Mouse (Mus musculus) MN1 (cell line): ENCODE data around the gene Actr1a.

ENCODE experiments used
- DNase-seq: peaks from one replicate; pipeline ENCODE4 v3.0.0-alpha.2; 2016; ENCODE audit warnings: low spot score

Gene Actr1a

GRCm38 (mm10) chr19:46350168-46350932, 45.2 kb downstream of the Actr1a start, which contains the start of gene 2310034G01Rik:
2310034G01Rik (minus strand) TSS chr19:46350302.
- DNase-seq, result no peak

- DNase-seq, result no peak
These were observed 46.0 kb downstream of the Actr1a start for GRCm38 (mm10) chr19:46349550-46349949.

- DNase-seq, result peak; percentile 84
These were observed 46.6 kb downstream of the Actr1a start for GRCm38 (mm10) chr19:46348761-46349458.

GRCm38 (mm10) chr19:46347936-46348668, 47.4 kb downstream of the Actr1a start:
- DNase-seq, result peak; percentile 63

GRCm38 (mm10) chr19:46347146-46347545, 48.4 kb downstream of the Actr1a start:
- DNase-seq, result no peak

- no peak for DNase-seq
These were observed 50.7 kb downstream of the Actr1a start for GRCm38 (mm10) chr19:46344710-46345419.

- DNase-seq, result peak; percentile 46
These were observed 56.1 kb downstream of the Actr1a start for GRCm38 (mm10) chr19:46339287-46339971.

GRCm38 (mm10) chr19:46338942-46339286, 56.6 kb downstream of the Actr1a start:
- no peak for DNase-seq

- peak; percentile 94 for DNase-seq
These were observed 57.1 kb downstream of the Actr1a start, which contains the start of gene Cuedc2 for GRCm38 (mm10) chr19:46338331-46338936. Cuedc2 (minus strand) TSS chr19:46338702.

- DNase-seq, result no peak
These were observed 57.7 kb downstream of the Actr1a start for GRCm38 (mm10) chr19:46337719-46338330.

- DNase-seq, result no peak
These were observed 61.6 kb downstream of the Actr1a start for GRCm38 (mm10) chr19:46333906-46334305.

GRCm38 (mm10) chr19:46332721-46333339, 62.7 kb downstream of the Actr1a start:
- no peak for DNase-seq

- DNase-seq, result no peak
These were observed 63.6 kb downstream of the Actr1a start for GRCm38 (mm10) chr19:46331936-46332335.

GRCm38 (mm10) chr19:46331326-46331725, 64.2 kb downstream of the Actr1a start:
- no peak for DNase-seq

- DNase-seq, result no peak
These were observed 64.9 kb downstream of the Actr1a start for GRCm38 (mm10) chr19:46330696-46331095.

- peak; percentile 85 for DNase-seq
These were observed 65.6 kb downstream of the Actr1a start for GRCm38 (mm10) chr19:46329951-46330350.

GRCm38 (mm10) chr19:46329031-46329641, 66.4 kb downstream of the Actr1a start:
- no peak for DNase-seq

- DNase-seq, result peak; percentile 90
These were observed 67.2 kb downstream of the Actr1a start, which contains the start of gene Fbxl15 for GRCm38 (mm10) chr19:46328081-46329030. Fbxl15 (plus strand) TSS chr19:46328184.
